Mouse (Mus musculus) liver, embryonic 14.5 days (tissue): ENCODE results near the gene Ccn5.

Source experiments
- CTCF ChIP-seq: IDR thresholded peaks from 2 replicates; pipeline ENCODE4 v1.5.1; 2016; ENCODE audit warnings: antibody characterized with exemption, low read depth, control low read depth
- EP300 ChIP-seq: IDR thresholded peaks from 2 replicates; pipeline ENCODE4 v1.6.1; 2016; ENCODE audit warnings: antibody characterized with exemption, low read depth

GRCm38 (mm10) chr2:163839519-163839918 lies 18.9 kb downstream of the Ccn5 start:
- no peak for TF ChIP-seq EP300
- no peak for TF ChIP-seq CTCF
